Mouse (Mus musculus): Measurements from ENCODE around the gene Carns1. TPM values are rescaled to one million over a fixed set of nuclear protein-coding genes. Genes with fewer than 3 reads are reported as not detected.

Carns1 gene
- polyA plus RNA-seq, 1 experiment from 2014 or later, result 3.1 TPM

DNA sequence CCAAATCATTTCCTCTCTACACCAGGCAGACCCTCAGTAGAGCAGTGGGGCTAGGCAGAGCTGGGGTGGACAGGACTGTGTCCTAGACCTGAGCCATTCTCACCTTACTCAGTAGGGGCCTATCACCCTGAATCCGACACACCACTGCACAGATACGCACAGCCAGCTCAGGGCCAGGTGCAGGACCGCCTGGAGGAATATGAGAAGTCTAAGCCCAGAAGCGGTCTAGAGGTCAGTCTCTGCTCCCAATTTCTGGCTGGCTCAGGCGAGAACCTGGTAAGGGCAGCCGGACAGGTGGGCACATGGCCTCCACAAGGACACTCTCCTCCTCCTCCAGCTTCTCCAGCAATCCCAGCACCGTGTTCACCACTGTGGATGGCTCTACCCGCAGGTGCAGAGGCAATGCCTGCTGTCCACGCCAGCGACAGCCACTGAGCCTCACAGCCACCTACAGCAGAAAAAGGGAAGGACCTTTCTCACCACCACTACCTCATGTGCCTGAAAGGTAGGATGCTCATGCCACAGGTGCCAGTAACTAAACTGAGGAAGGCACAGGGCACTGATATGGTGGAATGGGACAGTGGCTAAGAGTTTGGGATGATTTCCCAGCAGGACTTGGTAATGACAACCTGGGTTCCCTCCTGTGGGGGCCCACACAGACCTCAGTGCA lies 4.4 kb downstream of the Carns1 start:
- Histone ChIP-seq H3K27ac (ENCODE audit: low read depth) (no peak overlapping the region), H3K36me3 (ENCODE audit: control insufficient read depth, insufficient read depth, low read length) (no peaks in the 10 kb centered on the region), H3K4me3 (ENCODE audit: low read depth, low read length) (no peak overlapping the region), H3K4me2 (ENCODE audit: low read length) (no peak overlapping the region), H3K9ac (ENCODE audit: low read length) (no peak overlapping the region), H3K4me1 (replicated peaks; ENCODE audit: control insufficient read depth, insufficient read depth, low read length) (peaks cover 13% of the 10 kb centered on the region), H3K27me3 (replicated peaks; ENCODE audit: control insufficient read depth, insufficient read depth, low read length) (no peaks in the 10 kb centered on the region), H3K9me3 (ENCODE audit: control insufficient read depth, low read length) (no peaks in the 10 kb centered on the region)
- 89% methylated on average over 10 of the region's 10 CpGs for WGBS
- DNase-seq (ENCODE audit: low spot score), result no peak
- no peak for ATAC-seq (replicated peaks; ENCODE audit: low FRiP score, low TSS enrichment, low read depth)

GRCm38 (mm10) chr19:4169810-4170209 lies 5.5 kb downstream of the Carns1 start:
- no peak for DNase-seq (ENCODE audit: low spot score)
- H3K4me3 ChIP-seq (ENCODE audit: low read depth, low read length), result peak overlapping the region; percentile 33
- WGBS, result 6% methylated on average over 27 of the region's 27 CpGs
- H3K27me3 ChIP-seq (replicated peaks; ENCODE audit: control insufficient read depth, insufficient read depth, low read length), result no peaks in the 10 kb centered on the region
- peak overlapping the region; percentile 81 for H3K27ac ChIP-seq (ENCODE audit: low read depth)
- H3K9ac ChIP-seq (ENCODE audit: low read length), result peak overlapping the region; percentile 60
- no peaks in the 10 kb centered on the region for H3K9me3 ChIP-seq (ENCODE audit: control insufficient read depth, low read length)
- ATAC-seq (replicated peaks; ENCODE audit: low FRiP score, low TSS enrichment, low read depth), result peak; percentile 54
- peaks cover 6% of the 10 kb centered on the region; the same call in 1 of the 2 replicates for H3K4me1 ChIP-seq (replicated peaks; ENCODE audit: control insufficient read depth, insufficient read depth, low read length)
- H3K36me3 ChIP-seq (ENCODE audit: control insufficient read depth, insufficient read depth, low read length), result no peaks in the 10 kb centered on the region
- H3K4me2 ChIP-seq (ENCODE audit: low read length), result peak overlapping the region; percentile 69

DNA sequence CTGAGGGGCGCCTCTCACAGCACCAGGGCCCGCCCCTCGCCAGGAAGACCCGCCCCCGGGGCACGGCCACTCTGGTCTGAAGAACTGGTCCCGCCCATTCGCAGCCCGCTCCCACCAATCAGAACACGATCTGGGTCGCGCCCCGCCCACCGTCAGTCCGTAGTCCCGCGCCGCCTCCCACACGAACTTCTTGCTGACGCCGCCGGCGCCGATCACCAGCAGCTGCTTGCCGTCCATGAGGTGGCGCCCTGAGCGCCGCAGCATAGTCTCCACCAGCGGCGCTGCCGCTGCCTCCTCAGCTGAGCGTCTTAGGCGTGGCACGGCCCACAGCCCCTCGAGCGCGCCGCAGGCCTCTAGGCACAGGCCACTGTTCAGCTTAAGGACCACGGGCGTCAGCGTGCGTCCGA lies 5.9 kb downstream of the Carns1 start:
- Histone ChIP-seq H3K9ac (ENCODE audit: low read length) (peak overlapping the region; percentile 60), H3K4me3 (ENCODE audit: low read depth, low read length) (peak overlapping the region; percentile 33), H3K27ac (ENCODE audit: low read depth) (peak overlapping the region; percentile 81), H3K36me3 (ENCODE audit: control insufficient read depth, insufficient read depth, low read length) (no peaks in the 10 kb centered on the region), H3K9me3 (ENCODE audit: control insufficient read depth, low read length) (no peaks in the 10 kb centered on the region), H3K27me3 (replicated peaks; ENCODE audit: control insufficient read depth, insufficient read depth, low read length) (no peaks in the 10 kb centered on the region), H3K4me1 (replicated peaks; ENCODE audit: control insufficient read depth, insufficient read depth, low read length) (peaks cover 6% of the 10 kb centered on the region; the same call in 1 of the 2 replicates), H3K4me2 (ENCODE audit: low read length) (peak overlapping the region; percentile 69)
- WGBS, result under 1% methylated on average over 43 of the region's 43 CpGs
- DNase-seq (ENCODE audit: low spot score) (peak; percentile 99), ATAC-seq (replicated peaks; ENCODE audit: low FRiP score, low TSS enrichment, low read depth) (peak; percentile 95)

- DNase-seq (ENCODE audit: low spot score) (no peak), ATAC-seq (replicated peaks; ENCODE audit: low FRiP score, low TSS enrichment, low read depth) (no peak)
- 78% methylated on average over 9 of the region's 9 CpGs for WGBS
- Histone ChIP-seq H3K4me3 (ENCODE audit: low read depth, low read length) (no peak overlapping the region), H3K36me3 (ENCODE audit: control insufficient read depth, insufficient read depth, low read length) (0 out of 2 replicates have a peak, but pooled peaks cover under 1% of the 10 kb centered on the region), H3K9ac (ENCODE audit: low read length) (no peak overlapping the region), H3K4me1 (replicated peaks; ENCODE audit: control insufficient read depth, insufficient read depth, low read length) (peaks cover 19% of the 10 kb centered on the region), H3K27ac (ENCODE audit: low read depth) (no peak overlapping the region), H3K9me3 (ENCODE audit: control insufficient read depth, low read length) (no peaks in the 10 kb centered on the region), H3K27me3 (replicated peaks; ENCODE audit: control insufficient read depth, insufficient read depth, low read length) (no peaks in the 10 kb centered on the region), H3K4me2 (ENCODE audit: low read length) (no peak overlapping the region)
These were observed 8.4 kb downstream of the Carns1 start for GRCm38 (mm10) chr19:4166678-4167476.

DNA sequence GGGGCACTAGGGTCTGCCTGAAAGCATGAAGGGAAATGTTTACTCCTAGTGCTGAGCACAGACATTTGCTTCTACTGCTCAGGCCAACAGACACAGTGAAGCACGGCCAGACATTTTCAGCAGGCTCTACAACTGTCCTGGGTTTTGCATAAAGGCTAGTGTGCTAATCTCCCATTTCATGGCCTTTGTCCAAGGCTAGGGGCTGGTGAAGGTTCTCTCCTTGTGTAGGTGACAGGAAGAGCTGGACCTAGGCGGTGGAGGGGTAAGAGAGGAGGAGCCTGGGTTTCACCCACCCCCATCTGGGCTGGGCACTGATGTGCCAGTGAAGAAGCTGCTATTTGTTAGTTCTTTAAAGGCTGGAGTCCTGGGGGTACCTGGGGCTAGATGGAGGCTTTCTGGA lies 10.6 kb downstream of the Carns1 start:
- DNase-seq (ENCODE audit: low spot score) (no peak), ATAC-seq (replicated peaks; ENCODE audit: low FRiP score, low TSS enrichment, low read depth) (no peak)
- Histone ChIP-seq H3K27ac (ENCODE audit: low read depth) (no peak overlapping the region), H3K36me3 (ENCODE audit: control insufficient read depth, insufficient read depth, low read length) (peaks cover 17% of the 10 kb centered on the region), H3K9me3 (ENCODE audit: control insufficient read depth, low read length) (no peaks in the 10 kb centered on the region), H3K4me2 (ENCODE audit: low read length) (no peak overlapping the region), H3K9ac (ENCODE audit: low read length) (no peak overlapping the region), H3K27me3 (replicated peaks; ENCODE audit: control insufficient read depth, insufficient read depth, low read length) (no peaks in the 10 kb centered on the region), H3K4me1 (replicated peaks; ENCODE audit: control insufficient read depth, insufficient read depth, low read length) (peaks cover 12% of the 10 kb centered on the region), H3K4me3 (ENCODE audit: low read depth, low read length) (no peak overlapping the region)
- WGBS, result 85% methylated on average over 2 of the region's 2 CpGs

GRCm38 (mm10) chr19:4164100-4164499 lies 11.2 kb downstream of the Carns1 start:
- Histone ChIP-seq H3K9me3 (ENCODE audit: control insufficient read depth, low read length) (no peaks in the 10 kb centered on the region), H3K36me3 (ENCODE audit: control insufficient read depth, insufficient read depth, low read length) (peaks cover 23% of the 10 kb centered on the region), H3K9ac (ENCODE audit: low read length) (no peak overlapping the region), H3K4me3 (ENCODE audit: low read depth, low read length) (no peak overlapping the region), H3K27me3 (replicated peaks; ENCODE audit: control insufficient read depth, insufficient read depth, low read length) (no peaks in the 10 kb centered on the region), H3K4me2 (ENCODE audit: low read length) (no peak overlapping the region), H3K4me1 (replicated peaks; ENCODE audit: control insufficient read depth, insufficient read depth, low read length) (peaks cover 12% of the 10 kb centered on the region), H3K27ac (ENCODE audit: low read depth) (no peak overlapping the region)
- ATAC-seq (replicated peaks; ENCODE audit: low FRiP score, low TSS enrichment, low read depth) (no peak), DNase-seq (ENCODE audit: low spot score) (no peak)
- 72% methylated on average over 3 of the region's 3 CpGs for WGBS

DNA sequence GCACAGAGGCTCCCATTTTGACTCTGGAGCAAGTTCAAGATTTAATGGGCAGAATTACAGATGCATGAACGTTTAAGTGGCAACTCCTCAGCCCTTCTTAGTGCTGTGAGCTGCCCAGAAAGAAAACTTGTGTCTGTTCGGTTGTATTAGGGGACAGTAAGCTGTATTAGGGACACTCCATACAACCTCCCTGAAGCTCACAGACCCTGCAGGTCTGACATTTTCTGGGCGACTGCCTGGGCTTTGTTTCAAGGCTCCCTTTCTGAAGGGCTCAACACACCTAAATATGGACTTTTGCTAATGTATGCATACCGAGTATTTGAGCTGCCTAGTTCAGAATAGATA lies 11.8 kb downstream of the Carns1 start:
- H3K4me2 ChIP-seq (ENCODE audit: low read length), result peak overlapping the region; percentile 89
- 33% methylated on average over 4 of the region's 4 CpGs for WGBS
- peak overlapping the region; percentile 81 for H3K4me3 ChIP-seq (ENCODE audit: low read depth, low read length)
- peak overlapping the region; percentile 19; the same call in 1 of the 2 replicates for H3K27ac ChIP-seq (ENCODE audit: low read depth)
- DNase-seq (ENCODE audit: low spot score), result no peak
- peak overlapping the region; percentile 70 for H3K9ac ChIP-seq (ENCODE audit: low read length)
- H3K4me1 ChIP-seq (replicated peaks; ENCODE audit: control insufficient read depth, insufficient read depth, low read length), result peaks cover 12% of the 10 kb centered on the region
- no peaks in the 10 kb centered on the region for H3K9me3 ChIP-seq (ENCODE audit: control insufficient read depth, low read length)
- H3K27me3 ChIP-seq (replicated peaks; ENCODE audit: control insufficient read depth, insufficient read depth, low read length), result no peaks in the 10 kb centered on the region
- peaks cover 28% of the 10 kb centered on the region for H3K36me3 ChIP-seq (ENCODE audit: control insufficient read depth, insufficient read depth, low read length)
- ATAC-seq (replicated peaks; ENCODE audit: low FRiP score, low TSS enrichment, low read depth), result peak; percentile 4; the same call in 1 of the 2 replicates

DNA sequence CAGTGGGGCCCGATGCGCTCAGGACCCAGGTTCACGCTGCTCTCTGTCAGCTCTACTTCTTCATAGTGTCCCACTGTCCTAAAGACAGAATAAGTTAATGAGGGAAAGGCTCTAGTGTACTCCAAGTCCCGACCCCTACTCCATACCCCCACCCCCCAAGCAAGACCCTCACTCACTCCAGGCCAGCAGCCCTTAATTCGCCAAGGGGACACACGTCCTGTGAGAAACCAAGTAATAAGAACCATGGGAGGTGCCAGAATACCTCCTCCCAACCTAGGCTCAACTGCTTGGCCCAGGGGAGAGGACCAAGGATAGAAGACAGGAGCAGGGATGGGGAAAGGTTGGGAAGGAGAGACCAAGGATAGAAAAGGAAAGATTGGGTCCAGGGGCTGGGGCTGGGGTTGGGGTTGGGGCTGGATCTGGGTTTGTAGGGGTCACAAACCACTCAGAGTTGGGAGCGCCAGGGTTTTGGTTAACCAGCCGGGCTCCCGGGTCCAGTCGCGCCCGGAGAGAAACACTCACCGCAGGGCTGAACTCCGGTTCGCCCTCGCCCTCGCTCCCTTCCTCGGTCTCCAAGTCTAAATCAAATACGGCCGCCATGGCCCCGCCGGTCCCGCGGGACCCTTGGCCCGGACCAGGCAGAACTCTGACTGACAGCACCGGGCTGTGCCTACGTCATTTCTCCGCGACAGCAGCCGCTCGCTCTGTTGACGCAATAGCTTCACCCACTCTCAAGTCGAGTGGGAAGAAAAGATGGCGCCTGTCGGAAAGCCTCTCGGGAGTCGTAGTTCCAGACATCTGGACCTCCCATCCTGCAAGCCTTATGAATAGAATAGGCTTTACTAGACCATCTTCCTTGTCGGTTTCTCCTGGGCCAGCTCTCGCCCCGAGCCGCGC lies 12.4 kb downstream of the Carns1 start, which contains the start of gene Rps6kb2:
Rps6kb2 (minus strand) TSS at position 709 of the 897 bp plus-strand sequence.
- no peaks in the 10 kb centered on the region for H3K9me3 ChIP-seq (ENCODE audit: control insufficient read depth, low read length)
- 7% methylated on average over 42 of the region's 42 CpGs for WGBS

More for the DNA sequence above, 12.4 kb downstream of the Carns1 start, which contains the start of gene Rps6kb2:
- peak; percentile 98 for DNase-seq (ENCODE audit: low spot score)
- no peaks in the 10 kb centered on the region for H3K27me3 ChIP-seq (replicated peaks; ENCODE audit: control insufficient read depth, insufficient read depth, low read length)
- H3K4me2 ChIP-seq (ENCODE audit: low read length), result peak within 1 kb of the TSS; percentile 89
- peak within 1 kb of the TSS; percentile 70 for H3K9ac ChIP-seq (ENCODE audit: low read length)
- peak within 1 kb of the TSS; percentile 81 for H3K4me3 ChIP-seq (ENCODE audit: low read depth, low read length)
- peak; percentile 86 for ATAC-seq (replicated peaks; ENCODE audit: low FRiP score, low TSS enrichment, low read depth)
- H3K36me3 ChIP-seq (ENCODE audit: control insufficient read depth, insufficient read depth, low read length), result peaks cover 34% of the 10 kb centered on the region
- H3K4me1 ChIP-seq (replicated peaks; ENCODE audit: control insufficient read depth, insufficient read depth, low read length), result peaks cover 12% of the 10 kb centered on the region
- peak within 1 kb of the TSS; percentile 19; the same call in 1 of the 2 replicates for H3K27ac ChIP-seq (ENCODE audit: low read depth)
